Mouse (Mus musculus) lung, postnatal 0 days (tissue): ENCODE measurements at regions not wholly inside any gene's neighbourhood (a gene's known extent, or its start where the extent isn't known, plus 50 kb on each side); places are given as distances from the start of the nearest gene placed in this dataset.

Experiments used
- CTCF ChIP-seq: IDR thresholded peaks from 2 replicates; pipeline ENCODE4 v1.5.1; 2016; ENCODE audit warnings: antibody characterized with exemption, mild to moderate bottlenecking
- EP300 ChIP-seq: IDR thresholded peaks from 2 replicates; pipeline ENCODE4 v1.6.1; 2016; ENCODE audit warnings: antibody characterized with exemption, mild to moderate bottlenecking, control low read depth

DNA sequence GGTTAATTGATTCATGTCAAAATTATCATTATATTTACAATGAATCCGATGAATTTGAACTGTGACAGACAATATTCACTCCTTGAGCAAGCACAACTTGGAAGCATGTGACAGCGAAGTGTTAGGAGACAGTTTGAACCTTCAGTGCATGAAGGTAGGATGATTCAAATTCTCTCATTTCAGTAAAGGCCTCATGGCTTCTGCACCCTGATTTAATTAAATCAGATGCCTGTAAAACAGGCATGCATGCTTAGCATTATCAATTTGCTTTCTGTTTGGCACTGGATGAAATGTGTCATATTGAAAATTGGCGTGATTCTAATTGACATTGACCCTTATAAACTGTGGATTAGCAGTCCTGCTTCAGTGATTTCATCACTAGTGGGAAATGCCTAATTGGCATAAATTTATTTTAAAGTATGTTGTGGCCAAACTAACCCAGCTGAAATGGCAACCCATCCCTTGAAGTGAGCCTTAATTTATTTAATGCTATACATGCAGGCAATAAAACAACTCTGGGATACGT lies 321.2 kb upstream of the Smc2 start:
- no peak for TF ChIP-seq CTCF
- no peak for TF ChIP-seq EP300
